Mouse (Mus musculus): Measurements from ENCODE around the gene Bean1.
"Not testable (repeated sequence)": the region's sequence is repeated elsewhere in the genome, so short reads cannot be mapped to it uniquely, and the experiment has no call there.

The Bean1 gene

DNA sequence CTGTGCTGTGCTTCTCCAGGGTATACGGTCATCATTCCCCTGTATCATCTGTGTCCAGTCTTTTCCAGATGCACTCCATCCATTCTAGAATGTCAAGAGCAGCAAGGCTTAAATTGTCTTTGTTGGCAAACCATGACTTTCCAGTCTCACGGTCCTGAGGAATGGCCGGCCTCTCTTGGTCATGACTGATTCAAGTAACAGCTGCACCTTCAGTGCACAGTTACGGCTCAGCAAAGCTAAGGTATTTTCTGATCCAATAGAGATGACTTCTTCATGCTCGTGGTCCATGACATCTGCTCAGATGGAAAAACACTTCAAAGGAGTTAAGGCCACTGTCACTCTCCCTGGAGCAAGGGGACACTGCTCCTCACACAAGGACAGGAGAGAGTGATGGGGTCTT lies 56.8 kb downstream of the Bean1 start:
- in situ Hi-C loops (cut with MboI; ENCODE audit: low pct_unique_long_range_greater_than_20kb in 1 of 2, low sequenced_read_pairs in 2 of 2, unreplicated experiment in 1 of 2), result no loop called here

DNA sequence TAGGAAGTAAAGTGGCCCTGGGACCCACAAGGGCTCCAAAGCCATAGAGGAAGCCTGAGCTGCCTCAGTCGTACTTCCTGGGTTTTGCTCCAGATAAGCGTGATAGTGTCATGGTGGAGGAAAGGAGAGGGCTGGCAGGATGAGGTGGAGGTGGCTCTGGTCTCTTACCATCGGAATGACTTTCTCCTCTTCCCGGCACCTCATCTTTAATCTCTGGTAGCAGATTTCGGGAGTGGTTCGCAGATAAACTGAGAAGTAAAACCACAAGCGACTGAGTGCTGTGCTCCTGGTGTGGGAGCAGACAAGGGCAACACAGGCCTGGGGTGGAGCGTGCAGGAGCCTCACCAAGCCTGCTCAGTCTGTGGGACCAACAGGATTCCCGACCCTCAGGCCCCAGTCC lies 60.1 kb downstream of the Bean1 start:
- in situ Hi-C loops (cut with MboI; ENCODE audit: low pct_unique_long_range_greater_than_20kb in 1 of 2, low sequenced_read_pairs in 2 of 2, unreplicated experiment in 1 of 2), result no loop called here

DNA sequence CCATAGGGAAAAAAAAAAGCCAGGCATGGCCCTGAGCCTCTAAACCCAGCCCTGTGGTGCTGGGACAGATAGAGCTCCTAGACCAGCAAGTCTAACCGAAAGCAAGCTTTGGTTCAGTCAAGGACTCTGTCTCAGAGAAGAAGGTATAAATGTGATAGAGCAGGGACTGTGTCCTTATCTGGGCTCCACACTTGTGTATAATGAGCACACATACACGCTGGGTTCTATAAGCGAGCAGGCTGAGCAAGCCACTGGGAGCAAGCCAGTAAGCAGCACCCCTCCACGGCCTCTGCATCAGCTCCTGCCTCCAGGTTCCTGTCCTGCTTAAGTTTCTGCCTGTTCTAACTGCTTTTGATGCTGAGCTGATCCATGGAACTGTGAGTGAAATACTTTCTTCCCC lies 61.8 kb downstream of the Bean1 start:
- in situ Hi-C loops (cut with MboI; ENCODE audit: low pct_unique_long_range_greater_than_20kb in 1 of 2, low sequenced_read_pairs in 2 of 2, unreplicated experiment in 1 of 2), result no loop called here

DNA sequence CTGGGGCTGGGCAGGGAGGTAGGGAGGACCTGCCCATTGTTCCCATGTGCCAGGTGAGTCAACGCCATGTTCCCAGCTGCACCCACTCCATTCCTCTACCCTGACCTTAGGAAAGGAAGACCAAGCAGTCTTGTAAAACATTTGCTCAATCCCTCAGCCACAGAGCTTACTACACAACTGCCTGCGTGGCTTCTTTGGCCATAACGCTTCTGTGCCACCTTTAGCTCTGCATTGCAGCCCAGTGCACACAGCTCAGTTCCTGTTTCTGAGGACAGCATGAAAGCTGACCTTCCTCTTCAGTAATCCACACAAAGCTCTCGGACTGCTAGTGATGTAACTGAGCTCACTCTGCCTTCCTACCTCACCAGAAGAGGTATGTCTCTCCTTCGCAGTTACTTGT lies 62.7 kb downstream of the Bean1 start:
- in situ Hi-C loops (cut with MboI; ENCODE audit: low pct_unique_long_range_greater_than_20kb in 1 of 2, low sequenced_read_pairs in 2 of 2, unreplicated experiment in 1 of 2), result no loop called here

DNA sequence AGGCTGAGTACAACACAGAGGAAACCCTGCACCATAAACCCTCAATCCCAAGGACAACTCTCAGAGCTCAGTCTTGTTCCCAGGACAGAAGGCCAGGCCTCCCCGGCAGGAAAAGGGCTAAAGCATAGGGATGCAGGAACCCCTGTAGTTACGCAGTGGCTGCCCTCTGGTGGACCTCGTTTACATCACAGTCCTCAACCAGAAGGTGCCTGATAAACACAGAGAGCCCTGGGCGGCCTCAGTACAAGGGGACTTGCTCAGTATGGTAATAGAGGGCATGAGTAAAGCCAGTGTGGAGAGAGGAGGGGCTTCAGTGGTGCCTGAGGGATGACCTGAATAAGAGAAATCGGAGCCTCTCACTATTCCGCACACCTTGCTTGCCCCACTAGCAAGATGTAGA lies 64.3 kb downstream of the Bean1 start:
- in situ Hi-C loops (cut with MboI; ENCODE audit: low pct_unique_long_range_greater_than_20kb in 1 of 2, low sequenced_read_pairs in 2 of 2, unreplicated experiment in 1 of 2), result no loop called here

DNA sequence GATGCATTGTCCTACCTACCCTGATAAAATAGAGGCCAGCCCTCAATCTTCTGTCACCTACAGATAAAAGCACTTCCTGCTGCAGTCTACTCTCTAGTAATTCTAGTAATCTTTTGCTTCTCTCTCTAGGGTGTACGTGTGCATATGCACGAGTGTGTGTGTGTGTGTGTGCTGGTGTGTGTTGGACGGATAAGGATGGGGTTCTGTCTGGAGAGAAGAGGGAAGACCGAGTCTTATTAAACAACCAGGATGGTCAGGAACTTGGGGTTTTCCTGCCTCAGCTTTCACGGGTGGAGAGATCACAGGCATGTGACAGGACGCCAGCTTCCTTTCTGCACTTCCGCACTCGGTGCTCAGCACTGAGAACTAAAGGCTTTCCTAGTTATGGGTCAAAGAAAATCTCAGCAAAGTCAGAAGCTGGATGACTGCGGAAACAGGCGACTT lies 69.2 kb downstream of the Bean1 start:
- in situ Hi-C loops (cut with MboI; ENCODE audit: low pct_unique_long_range_greater_than_20kb in 1 of 2, low sequenced_read_pairs in 2 of 2, unreplicated experiment in 1 of 2), result no loop called here

DNA sequence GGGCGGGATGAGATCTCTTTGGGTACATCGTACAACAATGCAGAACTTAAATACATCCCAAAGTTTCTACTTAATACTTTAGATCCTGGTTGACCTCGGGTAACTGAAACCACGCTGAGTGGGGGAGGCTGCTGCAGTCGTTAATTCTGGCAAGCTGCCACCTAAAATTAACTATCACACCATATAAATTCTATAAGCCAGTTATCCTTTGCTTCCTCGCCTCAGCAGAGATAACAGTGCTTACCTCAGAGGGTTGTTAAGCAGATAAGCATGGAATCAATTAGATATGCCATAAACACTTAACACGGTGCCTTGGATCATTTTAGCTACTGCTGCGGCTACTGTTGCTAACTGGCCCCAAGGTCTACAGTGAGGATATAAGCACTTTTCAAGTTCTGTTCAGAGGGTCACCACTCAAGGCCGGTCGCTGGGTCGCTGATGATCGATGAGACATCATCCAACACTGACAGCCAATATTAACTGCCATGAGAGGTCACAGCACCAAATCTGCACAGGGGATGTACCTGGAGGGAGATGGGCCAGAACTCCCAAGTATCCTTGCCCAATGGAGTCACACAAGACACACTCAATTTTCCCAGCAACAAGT lies 71.9 kb downstream of the Bean1 start:
- in situ Hi-C loops (cut with MboI; ENCODE audit: low pct_unique_long_range_greater_than_20kb in 1 of 2, low sequenced_read_pairs in 2 of 2, unreplicated experiment in 1 of 2), result no loop called here

DNA sequence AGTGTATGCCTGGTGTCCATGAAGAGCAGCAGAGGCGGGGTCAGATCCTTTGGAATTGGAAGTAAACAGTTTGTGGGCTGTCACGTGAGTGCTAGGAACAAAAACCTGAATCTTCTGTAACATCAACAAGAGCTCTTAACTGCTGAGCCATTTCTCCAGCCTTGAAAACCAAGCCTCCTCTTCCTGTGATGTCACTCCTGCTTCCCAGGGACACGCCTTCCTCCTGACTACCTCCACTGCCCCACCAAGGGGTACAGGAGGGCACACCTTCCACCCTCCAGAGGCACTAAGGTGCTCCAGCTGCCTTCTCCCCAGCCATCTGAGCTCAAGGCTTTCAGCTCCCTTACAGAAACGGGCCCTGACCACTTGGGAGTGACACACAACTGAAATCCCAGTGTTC lies 76.4 kb downstream of the Bean1 start:
- in situ Hi-C loops (cut with MboI; ENCODE audit: low pct_unique_long_range_greater_than_20kb in 1 of 2, low sequenced_read_pairs in 2 of 2, unreplicated experiment in 1 of 2), result no loop called here

DNA sequence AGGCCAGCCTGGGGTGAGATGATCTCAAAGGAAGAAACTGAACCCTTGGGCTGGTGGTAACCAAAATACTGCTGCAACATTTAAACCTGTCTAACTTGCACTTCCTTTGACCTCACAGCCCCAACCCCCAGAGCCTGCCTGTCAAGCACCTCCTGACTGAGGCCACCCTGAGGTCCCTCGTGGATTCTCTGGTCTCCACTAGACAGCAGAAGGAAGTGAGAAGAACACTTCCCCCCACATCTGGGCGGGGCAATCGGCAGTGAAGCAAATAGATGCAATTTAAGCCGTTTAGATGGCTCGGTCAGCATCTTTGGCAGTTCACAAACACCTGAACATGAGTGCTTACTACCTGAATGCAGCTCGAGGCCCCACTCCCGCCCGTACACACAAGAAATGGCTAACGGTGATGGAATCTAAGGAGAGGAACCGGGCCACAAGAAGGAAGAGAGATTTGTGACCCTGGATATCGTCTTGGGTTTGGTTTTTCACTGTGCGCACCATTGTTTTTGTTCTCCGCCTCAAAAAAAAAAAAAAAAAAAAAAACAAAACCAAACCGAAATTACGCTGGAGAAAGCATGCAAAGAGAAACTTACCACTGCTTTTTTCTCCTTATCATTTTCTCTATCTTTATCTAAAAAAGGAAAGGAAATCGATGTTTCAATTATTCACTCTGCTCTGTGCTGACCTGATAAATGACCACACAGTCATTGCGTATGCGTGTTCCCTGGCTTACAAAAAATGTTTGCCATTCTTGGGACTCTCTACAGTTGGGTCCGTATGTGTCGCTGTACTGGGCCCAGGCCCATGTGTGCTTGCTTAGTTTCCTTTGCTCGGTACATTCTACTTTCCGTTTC lies 77.0 kb downstream of the Bean1 start:
- in situ Hi-C loops (cut with MboI; ENCODE audit: low pct_unique_long_range_greater_than_20kb in 1 of 2, low sequenced_read_pairs in 2 of 2, unreplicated experiment in 1 of 2), result no loop called here

DNA sequence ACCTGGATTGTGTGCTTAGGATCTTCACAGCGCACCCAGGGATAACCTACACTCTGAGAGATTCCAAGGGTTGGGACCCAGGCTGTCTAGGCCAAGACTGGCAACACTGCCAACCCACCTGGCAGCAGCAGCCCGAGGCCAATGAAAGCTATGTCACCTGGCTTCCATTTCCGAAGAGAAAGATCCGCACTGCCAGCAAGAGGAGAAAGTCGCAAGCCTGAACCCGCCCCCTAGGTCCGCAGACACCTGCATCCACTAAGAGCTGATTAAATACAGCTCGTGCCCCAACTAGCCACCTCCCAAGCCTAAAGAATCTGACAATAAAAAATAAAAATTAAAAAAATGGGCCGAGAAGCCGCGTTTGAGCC lies 77.7 kb downstream of the Bean1 start:
- in situ Hi-C loops (cut with MboI; ENCODE audit: low pct_unique_long_range_greater_than_20kb in 1 of 2, low sequenced_read_pairs in 2 of 2, unreplicated experiment in 1 of 2), result no loop called here

DNA sequence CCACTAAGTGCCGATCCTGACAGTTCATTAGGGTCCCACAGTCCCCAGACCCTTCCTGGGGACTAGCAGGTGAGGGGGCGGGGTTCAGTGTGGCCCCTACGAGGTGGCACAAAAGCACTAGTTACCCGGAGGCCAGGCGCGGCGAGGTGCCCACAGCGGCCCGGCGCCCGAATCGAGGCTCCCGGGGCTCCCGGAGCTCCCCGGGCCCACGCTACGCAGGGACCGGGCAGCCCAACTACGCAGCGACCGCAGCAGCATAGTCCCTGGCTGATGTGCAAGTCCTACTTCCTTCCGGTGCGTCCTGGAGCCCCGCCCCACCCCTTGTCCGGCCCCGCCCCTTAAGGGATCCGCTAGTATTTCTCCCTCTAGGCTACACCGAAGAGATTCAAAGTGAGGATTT lies 78.0 kb downstream of the Bean1 start, which contains the start of gene Tk2:
Tk2 (minus strand) TSS at position 283 of the 400 bp plus-strand sequence.
- in situ Hi-C loops (cut with MboI; ENCODE audit: low pct_unique_long_range_greater_than_20kb in 1 of 2, low sequenced_read_pairs in 2 of 2, unreplicated experiment in 1 of 2), result no loop called here

DNA sequence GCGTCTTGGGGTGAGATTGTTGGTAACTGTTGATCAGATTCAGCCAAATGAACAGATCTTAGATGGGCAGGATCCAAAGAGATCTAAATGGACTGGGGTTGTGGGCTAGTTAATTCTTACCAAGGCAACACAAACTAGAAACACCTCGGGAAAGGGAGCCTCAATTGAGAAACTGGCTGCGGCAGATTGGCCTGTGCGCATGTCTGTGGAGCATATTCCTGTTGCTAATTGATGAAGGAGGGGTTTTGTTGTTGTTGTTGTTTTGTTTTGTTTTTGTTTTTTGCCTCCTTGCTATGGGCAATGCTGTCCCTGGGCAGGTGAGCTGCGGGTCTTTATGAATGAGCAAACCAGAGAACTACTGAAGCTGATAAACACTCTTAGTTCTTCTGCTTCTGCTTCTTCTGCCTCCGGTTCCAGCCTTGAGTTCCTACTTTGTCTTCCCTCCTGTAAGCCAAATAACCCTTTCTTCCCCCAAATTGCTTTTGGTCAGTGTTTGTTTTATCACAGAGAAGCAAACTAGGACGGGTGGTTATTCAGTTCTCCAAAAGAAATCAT lies 79.3 kb downstream of the Bean1 start:
- in situ Hi-C loops (cut with MboI; ENCODE audit: low pct_unique_long_range_greater_than_20kb in 1 of 2, low sequenced_read_pairs in 2 of 2, unreplicated experiment in 1 of 2), result no loop called here

DNA sequence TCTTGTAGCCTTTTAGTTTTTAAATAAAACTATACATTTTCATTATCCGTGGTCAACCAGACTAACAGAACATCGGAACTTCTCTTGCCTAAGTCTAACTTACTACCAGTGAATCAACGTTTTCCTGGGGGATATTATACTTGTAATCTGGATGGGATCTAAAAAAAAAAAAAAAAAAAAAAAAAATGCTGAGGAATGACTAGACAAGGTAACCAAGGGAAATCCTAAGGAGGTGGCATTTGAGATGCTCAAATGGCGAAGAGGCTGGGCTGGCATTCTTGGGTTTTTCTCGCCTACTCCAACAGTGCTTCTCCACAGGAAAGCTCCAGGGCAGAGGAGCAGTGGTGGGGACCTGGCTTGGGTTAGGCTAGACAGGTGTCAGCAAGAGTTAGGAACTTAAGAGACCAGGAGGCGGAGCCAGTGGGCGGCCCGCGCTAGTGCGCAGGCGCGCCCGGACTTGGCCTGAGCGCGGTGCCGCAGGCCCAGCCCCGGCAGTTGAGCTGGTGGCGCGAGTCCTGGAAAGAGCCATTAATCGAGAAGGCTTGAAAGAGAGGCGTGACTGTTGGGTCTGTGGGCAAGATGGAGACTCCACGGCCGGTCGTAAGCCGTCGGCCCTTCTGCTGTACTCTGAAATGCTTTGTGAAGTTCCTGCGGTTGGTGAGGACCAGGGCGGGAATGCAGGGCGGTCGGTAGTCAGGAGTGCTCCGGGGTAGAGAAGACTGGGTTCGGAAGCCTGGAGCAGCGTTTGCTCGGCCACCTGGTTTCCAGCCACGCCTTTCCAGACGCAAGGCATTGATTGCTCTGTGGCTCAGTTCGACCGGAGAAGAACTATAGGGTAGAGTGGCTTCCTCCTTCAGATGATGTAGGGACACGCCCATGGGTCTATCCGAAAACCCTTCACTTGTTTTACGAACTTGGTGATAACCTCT lies 80.5 kb downstream of the Bean1 start, which contains the start of gene Cklf:
Cklf (plus strand) TSS at position 423 of the 929 bp plus-strand sequence.
- in situ Hi-C loops (cut with MboI; ENCODE audit: low pct_unique_long_range_greater_than_20kb in 1 of 2, low sequenced_read_pairs in 2 of 2, unreplicated experiment in 1 of 2), result no loop called here

DNA sequence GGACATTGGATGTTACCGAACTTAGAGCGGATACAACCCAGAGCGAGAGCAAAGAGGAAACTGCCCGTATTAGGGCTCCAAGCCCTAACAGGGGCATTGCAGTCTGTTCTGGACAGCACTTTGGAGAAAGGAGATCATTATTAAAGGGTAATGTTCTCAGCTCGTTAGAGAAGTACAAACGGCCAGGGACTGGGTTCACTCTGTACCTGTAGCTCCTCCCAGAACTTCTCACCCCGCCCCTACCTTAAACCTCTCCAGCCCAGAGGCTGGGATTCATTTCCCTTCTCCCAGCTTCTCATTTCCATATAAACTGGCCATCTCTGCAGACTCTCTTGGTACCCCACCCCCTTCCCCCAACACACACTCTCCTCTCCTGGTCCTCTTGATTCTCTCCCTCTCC lies 81.2 kb downstream of the Bean1 start:
- in situ Hi-C loops (cut with MboI; ENCODE audit: low pct_unique_long_range_greater_than_20kb in 1 of 2, low sequenced_read_pairs in 2 of 2, unreplicated experiment in 1 of 2), result no loop called here

DNA sequence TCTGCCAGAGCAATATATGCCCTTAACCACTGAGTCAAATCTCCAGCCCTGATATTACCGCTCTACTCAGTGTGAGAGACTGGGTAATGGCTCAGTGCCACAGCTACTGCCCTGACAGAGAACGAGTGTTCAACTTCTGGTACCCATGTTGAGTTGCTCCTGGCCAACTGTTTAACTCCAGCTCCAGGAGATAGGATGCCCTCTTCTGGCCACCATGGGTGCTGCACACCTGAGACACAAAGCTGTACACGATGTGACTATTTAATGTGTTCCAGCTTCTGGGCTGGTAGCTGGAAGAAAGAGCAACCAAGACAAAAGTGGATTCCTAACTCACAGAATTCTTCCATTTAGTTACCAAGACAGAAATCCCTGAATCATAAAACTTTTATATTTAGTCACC lies 82.8 kb downstream of the Bean1 start:
- in situ Hi-C loops (cut with MboI; ENCODE audit: low pct_unique_long_range_greater_than_20kb in 1 of 2, low sequenced_read_pairs in 2 of 2, unreplicated experiment in 1 of 2), result no loop called here

DNA sequence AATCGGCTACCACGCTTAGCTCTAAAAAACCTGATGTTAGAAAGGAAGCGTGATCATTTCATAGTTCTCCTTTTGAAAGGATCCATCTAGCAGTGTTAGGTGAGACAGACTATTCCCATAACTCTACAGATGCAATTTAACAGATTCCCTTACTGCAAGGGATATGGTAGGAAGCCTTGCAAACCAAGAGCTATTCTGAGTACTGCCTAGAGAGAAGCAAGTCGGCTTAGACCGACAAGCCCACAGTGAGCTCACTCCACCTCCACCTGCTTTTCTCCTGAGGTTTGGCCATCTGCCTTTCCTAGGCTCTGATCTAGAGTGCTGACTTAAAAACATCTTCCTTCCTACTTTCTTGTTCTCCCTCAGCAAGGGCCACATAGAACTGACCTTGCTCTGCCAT lies 91.6 kb downstream of the Bean1 start:
- in situ Hi-C loops (cut with MboI; ENCODE audit: low pct_unique_long_range_greater_than_20kb in 1 of 2, low sequenced_read_pairs in 2 of 2, unreplicated experiment in 1 of 2), result not testable (repeated sequence)

DNA sequence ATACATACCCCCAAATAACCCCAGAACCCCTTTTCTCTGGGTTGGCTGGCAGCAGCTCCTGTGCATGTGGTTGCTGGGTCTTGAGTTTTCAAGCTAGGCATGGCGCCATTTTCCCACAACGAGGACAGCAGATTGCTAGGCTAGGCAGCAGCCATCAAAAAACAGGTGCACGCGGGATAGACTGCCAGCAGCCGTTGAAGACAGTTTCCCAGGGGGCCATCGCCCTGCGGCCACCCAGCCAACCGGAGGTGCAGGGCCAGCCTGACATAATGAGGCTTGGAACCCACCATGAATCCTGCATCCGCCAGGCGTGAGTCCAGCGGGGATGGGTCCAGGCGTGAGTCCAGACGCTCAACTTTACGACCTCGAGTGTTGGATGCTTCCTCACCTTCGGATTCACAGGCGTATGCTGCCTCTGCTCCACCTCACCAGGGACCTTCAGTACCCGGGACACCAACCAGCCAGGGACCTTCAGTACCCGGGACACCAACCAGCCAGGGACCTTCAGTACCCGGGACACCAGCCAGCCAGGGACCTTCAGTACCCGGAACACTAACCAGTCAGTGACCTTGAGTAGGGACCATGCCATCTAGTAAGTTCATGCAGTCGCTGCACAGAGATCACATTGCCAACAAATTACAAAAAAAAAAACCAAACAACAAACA lies 94.2 kb downstream of the Bean1 start:
- in situ Hi-C loops (cut with MboI; ENCODE audit: low pct_unique_long_range_greater_than_20kb in 1 of 2, low sequenced_read_pairs in 2 of 2, unreplicated experiment in 1 of 2), result not testable (repeated sequence)

DNA sequence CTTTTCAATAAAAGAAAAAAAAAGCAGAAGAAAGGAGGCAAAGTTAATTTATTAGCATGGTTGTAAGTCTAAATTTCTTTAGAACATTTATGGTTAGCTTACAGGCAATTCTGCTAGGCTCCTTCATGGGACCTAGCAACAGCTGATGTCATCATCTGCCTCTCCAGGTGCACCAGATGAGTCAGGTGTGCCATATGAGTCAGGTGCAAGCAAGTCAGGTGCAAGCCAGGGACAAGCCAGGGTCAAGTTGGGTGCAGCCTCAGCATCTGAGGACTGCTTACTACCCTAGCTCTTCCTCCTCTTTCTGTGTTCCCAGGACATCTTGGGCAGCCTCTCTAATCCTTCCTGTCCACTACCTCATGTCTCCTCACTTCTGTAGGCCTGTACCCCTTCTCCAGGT lies 98.1 kb downstream of the Bean1 start:
- in situ Hi-C loops (cut with MboI; ENCODE audit: low pct_unique_long_range_greater_than_20kb in 1 of 2, low sequenced_read_pairs in 2 of 2, unreplicated experiment in 1 of 2), result no loop called here

Measured in mouse embryonic stem cell (cell line).